Mouse (Mus musculus) embryo, embryonic 10 days (tissue): Measurements from ENCODE around the gene Krt15.
A peak's percentile ranks its signal among the peaks of the same experiment; 100 is the strongest.

Source experiments
- DNase-seq: peaks from one replicate; pipeline ENCODE4 v3.0.0-alpha.2; 2015; ENCODE audit warnings: low spot score

The Krt15 gene

DNA sequence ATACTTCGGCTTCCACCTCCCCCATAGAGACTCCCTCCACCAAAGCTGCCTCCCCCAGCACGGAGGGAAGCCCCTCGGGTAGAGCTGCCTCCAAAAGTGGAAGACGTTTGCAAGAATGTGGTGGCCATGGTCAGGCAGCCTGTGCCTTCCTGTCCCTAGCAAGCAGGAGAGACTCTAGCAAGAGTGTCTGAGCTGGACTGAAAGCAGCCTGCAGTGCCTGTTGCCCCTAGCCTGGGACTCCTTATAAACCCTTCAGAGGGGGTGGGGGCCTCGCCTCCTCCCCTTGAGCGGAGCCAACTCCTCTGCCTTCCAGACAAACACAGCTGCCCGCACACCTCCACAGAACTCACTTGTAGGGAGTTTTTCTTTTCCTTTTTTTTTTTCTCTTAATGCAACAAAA is at the start of gene Krt15:
Gene Krt15, minus strand, starts transcription at position 198 of the 400 bp plus-strand sequence.
- no peak for DNase-seq

DNA sequence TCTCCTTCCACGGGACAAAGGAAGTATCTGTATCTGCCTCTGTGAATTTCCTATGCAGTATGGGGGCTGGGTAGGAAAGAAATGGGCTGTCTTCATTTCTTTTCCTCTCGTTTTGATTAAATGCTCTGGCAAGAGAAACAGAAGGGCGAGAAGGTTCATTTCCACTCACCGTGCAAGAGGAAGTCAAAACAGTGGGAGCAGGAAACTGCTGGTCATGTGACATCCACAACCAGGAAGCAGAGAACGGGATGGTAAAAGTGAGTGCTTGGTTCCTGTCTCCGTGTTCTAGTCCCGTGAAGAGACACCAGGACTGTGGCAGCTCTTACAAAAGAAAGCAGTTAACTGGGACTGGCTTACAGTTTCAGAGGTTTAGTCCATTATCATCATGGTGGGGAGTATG is 46.0 kb upstream of the Krt15 start:
- no peak for DNase-seq

DNA sequence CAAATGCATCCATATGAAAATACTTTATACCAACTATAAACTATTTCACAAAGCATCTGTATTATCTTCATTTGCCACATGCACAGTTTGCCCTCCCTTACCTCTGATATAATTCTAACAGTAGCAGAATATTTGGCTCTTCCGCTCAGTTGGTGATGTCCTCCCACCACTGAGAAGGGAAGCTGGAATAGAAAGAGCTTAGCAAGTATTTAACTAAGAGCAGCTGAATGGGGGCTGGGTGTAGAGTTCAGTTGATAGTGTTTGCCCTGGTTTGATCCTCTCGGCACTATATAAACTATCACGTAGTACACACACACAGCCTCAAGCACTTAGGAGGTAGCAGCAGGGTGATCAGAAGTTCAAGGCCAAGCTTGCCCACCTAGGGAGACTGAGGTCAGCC is 43.5 kb upstream of the Krt15 start:
- no peak for DNase-seq

DNA sequence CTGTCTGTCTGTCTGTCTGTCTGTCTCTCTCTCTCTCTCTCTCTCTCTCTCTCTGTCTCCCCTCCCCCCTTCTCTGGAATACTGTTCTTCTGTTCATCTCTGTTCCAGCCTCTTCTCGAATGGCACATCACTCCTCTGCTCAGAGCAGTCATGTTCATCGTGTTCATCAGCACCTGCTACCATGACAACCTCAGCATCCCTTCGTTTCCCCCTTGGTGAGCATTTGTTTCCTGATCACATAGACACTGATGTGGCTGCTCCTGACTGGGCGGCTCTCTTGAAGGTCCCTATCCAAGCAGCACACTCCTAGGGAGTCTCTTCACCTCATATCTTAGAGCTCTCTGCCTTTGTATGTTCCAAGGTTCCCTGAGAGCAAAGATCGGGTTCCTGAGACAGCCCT is 42.6 kb upstream of the Krt15 start:
- DNase-seq, result no peak

DNA sequence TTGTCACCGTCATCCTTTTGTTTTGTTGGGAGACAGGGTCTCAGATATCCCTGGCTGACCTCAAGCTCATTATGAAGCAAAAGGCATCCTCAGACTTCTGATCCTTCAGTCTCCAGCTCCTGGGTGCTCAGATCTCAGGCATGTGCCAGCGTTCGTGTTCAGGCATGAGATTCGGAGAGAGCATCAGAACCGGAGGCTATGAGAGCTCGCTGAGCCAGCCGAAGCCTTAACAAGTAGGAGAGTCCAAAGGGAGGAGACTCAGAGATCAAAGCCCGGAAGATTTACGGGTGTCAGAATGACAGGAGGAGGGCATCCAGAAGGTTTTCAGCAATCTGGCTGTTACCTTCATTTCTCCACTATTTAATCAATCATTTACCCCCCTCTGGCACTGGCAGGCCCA is 41.1 kb upstream of the Krt15 start:
- DNase-seq, result peak; percentile 26

DNA sequence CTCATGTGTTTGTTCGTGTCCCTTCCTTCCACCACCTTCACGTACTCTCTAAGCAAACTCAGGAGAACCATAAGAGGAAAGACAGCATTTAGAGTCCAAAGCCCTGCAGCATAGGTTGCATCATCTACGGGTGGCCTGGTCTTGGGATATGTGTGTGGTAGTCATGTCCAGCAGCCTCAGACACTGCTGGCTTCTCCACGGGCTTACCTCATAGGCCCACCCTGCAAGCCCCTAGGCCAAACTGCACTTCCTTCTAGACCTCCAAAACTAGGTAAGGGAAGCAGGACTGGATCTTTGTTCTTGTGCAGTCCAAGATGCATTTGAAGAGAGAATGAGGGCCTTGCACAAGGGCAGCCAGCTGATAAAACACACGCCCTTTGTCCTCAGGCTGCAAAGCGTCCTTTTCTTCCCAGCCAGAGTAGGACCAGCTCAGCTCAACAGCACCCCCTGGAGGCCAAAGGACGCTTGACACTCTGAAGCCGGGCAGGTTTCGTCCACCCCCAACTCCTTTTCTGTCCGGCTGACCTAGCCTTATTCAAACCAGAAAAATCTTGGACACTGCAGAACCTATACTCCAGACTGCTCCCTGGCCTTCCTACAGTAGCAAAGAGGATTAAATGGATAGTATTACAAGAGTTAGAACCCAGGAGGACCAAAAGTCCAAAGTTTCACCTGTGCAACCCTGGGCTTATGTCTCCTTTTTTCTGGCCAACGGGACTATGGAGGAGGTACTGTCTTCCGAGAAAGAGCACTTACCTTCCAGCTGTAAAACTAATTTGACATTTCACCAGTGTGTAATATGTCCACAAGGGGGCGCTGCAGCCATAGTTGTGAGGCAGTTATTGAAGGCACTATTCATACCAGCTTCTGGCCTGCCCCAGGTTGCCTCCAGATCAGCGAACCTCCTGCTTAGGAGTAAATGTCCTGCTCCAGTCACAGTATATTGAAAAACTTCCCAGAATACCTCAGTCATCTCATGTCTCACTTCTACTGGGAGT is 33.3 kb upstream of the Krt15 start:
- DNase-seq, result peak; percentile 85

DNA sequence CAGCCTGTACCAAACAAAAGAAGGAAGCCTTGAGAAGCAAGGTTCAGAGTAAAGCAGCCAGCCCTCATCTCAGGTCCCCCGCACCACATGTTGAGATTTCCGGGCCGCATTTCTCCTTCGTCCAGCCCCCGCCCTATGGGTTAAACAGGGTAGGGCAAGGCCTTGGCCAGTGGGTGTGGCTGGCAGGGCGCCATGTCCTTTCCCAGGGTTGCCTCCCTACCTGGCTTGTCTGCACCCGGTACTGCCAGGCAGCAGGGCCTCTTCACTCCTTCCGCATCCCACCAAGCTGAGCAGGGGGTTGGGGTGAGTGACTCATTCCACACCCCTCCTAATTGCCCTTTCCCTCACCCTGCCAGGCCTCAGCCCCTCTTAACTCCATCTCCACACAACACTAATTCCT is 32.3 kb upstream of the Krt15 start:
- no peak for DNase-seq

DNA sequence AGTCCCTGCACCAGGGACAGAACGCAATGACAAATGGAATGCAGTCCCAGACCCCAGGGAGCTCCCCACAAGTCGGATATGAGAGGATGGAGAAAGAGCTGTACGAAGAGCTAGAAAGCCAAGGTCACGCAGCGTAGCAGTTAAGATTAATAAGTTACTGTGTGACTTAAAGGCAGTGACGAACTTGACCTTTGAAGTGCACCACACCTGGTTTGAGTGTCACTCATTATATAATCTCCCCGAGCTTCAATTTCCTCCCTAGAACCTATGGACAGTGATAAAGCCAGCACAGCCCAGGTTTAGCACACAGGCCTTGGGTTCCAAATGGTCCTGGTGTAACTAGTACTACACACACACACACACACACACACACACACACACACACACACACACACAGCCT is 28.7 kb upstream of the Krt15 start:
- DNase-seq, result no peak

DNA sequence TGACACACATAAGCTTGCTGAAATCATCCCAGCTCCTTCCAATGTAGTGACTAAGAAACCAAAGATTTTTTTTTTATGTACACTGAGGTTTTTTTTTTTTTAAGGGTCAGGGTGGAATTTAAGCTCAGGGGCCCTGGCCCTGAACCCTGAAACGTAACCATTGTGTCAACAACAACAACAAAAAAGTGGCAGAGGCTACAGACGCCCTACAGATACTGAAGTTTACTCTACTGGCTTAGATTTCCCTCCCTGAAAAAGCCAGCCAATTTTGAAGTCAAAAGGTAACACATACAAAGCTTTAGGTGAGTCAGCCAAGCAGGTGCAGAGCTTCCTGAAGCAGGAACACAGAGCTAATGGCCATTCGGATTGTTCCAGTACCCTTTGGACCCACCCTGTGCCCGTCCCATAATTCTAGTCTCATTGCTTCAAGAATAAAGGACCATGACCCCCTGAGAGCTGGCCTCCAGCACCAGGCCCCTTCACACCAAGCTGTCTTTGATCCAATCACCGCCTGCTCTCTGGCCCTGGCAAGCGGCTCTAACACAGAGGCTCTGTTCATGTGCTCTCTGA is 22.3 kb upstream of the Krt15 start:
- no peak for DNase-seq

DNA sequence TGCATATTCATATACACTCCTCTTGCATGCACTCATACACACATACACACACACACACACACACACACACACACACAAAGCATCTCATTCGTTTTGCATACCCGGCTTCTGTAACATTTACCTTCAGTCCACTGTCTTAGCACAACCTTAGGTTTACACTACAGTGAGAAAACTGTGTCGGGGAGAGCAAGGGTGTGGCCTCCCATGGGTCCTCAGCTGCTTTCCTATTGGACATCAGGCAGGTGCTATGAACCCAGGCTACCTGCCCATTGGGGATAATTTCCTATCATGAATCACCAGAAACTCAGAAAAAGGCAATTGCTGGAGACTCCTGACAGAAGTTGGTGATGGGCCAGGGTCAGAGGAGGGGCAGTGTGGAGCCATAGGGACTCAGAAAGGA is 21.6 kb upstream of the Krt15 start:
- no peak for DNase-seq

DNA sequence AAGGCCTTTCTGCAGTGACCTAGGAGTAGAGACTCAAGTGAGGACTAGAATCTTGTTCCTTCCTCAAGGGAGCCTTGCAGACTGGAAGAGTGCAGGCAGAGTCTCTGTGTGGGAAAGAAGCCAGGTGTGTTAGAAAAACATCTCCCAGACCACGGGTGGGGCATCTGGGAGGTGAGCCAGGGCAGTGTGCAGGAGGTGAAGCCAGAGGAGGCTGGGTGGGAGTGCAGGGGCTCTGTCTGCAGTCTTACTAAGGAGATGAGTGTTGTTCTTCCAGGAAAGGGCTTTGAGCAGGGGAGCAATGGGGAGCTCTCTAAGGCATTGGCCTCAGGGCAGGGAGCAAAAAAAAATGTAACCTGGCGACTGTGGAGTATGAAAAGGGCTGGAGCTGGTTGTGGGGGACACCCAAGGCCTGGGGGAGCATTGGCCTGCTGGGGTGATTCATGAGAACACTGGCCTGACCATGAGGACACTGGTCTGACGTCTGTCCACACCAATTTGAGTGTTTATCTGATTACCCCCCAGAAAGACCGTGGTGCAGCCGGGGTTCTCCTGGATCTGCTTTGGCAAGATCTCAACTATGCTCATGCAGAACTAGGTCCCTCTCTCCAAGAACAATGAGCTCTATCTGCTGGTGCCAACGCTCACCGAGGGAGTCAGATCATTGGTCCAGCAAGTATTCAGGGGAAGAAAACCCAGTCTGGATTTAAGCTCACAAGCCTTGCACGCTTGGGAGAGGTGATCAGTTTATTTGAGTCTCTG is 19.9 kb upstream of the Krt15 start:
- no peak for DNase-seq

DNA sequence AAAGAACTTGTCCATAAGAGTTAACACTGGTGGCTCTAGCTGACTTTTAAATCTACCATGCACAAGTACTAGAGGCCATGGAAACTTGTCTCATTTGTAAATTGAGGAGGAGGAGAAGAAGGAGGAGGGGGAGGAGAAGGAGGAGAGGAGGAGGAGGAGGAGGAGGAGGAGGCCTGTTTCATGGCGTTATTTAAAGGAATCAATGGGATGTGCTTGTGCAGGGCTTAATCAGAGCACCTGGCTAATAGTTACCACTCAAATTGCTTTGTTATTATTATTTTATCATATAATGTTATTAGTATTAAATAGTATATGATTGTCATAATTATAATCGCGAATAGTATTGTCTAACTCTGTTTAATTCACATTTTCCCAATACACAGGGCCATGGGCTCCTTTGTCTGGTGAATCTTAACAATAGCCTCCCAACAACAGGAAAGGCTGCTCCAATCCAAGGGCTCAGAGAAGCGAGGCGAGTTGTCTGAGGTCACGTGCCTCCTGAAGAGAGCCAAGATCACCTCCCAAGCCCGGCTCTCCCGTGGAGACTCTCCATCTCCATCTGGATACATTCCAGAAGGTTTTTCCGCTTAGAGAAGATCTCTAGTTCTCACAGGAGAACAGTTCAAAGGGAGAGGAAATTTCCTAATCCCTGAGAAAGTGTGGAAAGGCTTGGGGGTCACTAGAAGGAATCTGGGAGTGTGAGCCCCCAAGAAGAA is 13.0 kb upstream of the Krt15 start, which contains the start of gene Krt19:
Gene Krt19, minus strand, starts transcription at position 51 of the 716 bp plus-strand sequence.
- no peak for DNase-seq

DNA sequence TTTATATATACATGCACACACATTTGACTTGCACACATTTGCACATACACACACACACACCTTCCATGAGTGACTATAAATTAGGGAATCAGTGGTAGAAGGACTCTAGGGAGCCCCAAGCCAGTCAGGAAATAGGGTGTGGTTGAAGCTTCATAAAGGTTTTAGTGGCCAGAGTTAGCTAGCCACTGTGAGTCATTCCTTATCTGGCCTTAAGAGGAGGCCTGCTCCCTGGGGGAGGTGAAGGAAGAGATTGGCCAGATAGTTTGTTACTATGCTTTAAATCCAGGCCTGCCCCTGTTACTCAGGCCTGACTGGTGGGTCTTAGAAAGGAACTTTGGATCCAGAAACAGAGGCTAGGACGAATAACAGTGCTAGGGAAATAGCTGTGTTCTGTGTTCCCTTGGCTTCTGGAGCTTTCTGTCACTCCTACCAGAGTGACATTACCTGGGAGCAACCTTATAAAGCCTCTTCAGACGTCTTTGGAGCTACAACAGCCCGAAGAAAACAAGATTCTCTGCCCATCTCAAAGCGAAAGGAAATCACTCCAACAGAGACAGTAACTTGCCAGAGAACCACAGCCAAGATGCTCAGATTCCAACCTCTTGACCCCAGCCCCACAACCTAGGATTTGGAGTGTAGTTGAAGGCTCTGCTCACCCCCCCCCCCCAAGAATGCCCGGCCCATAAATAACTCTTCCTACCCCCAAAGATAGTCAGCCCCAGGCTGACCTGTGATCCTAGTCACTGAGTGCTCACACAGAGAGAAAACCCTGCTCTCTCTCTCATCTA is 12.0 kb upstream of the Krt15 start:
- no peak for DNase-seq

DNA sequence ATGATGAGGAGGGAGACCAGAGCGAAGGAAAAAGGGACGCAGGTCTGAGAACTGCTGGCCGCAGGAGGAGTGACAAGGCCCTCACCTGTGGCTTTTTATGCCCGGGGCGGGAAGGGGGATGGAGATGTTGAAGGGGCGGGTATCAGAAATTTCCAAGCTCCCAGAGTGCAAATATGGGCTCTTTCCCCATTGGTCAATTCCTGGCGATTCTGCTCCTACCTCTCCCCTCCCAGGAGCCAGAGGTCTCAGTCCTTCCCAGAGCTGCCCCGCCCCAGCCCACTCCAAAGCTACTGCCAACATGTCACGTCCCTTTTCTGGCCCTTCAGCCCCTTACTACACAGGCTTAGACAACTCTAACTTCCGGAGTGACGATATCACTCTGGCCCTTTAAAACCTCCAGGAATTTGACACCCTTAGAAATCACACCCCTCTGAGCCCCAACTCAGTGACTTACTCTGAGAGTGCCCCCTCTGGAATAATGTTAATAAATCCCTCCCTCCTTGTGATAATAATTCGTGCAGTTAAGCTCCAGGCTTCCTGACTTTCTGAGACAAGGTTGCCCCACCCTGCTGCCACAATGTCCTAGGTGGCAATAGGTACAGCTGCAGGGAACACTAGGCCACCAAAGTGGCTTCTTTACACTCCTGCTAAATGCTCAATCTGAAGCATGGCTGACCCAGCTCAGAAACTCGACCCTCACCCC is 10.3 kb upstream of the Krt15 start:
- DNase-seq, result peak; percentile 42

DNA sequence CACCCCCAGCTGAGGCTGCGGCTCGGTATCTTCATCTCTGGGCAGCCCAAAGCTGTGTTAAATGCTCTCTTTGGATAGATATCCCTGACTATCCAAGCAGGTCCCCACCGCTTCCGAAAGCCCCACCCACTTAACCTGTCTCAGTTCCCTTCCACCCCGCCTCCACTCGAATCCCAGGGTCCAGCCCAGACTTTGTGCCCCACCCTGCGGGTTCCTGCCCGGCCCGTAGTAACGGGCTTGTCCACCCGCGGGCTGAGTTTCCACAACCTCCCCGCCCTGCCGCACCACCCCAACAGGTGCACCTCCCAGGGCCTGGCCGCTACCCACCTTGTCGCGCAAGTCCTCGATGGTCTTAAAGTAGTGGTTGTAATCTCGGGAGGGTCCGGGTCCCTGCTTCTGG is 9.4 kb upstream of the Krt15 start:
- DNase-seq, result no peak

DNA sequence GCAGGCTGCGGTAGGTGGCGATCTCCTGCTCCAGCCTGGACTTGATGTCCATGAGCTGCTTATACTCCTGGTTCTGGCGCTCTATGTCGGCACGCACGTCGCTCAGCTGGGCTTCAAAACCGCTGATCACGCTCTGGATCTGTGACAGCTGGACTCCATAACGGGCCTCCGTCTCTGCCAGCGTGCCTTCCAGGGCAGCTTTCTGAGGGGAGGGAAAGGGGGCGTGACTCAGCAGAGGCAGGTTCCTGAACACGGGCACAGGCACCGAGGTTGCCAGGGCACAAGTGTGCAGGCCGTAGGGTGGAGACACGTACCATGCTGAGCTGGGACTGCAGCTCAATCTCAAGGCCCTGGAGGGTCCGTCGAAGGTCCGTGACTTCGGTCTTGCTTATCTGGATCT is 5.2 kb upstream of the Krt15 start:
- DNase-seq, result no peak

DNA sequence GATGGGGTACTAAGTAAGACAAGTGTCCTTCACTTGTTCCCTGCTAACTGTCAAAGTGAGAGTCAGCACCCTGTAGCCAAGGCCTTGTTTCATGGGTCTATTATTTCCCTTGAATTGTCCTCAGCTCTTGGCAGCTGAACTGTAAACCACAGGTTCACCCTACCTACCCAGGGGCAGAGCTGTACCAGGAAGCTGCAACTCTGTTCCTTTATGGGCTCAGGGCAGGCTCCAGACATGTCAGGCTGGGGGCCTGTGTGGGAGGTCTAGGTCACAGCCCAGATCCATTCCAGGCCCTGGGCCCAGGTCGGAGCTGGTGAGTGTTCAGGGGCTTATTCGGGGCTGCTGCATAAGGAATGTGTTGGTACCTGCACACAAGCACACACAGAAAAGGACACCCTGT is 3.7 kb upstream of the Krt15 start:
- no peak for DNase-seq

DNA sequence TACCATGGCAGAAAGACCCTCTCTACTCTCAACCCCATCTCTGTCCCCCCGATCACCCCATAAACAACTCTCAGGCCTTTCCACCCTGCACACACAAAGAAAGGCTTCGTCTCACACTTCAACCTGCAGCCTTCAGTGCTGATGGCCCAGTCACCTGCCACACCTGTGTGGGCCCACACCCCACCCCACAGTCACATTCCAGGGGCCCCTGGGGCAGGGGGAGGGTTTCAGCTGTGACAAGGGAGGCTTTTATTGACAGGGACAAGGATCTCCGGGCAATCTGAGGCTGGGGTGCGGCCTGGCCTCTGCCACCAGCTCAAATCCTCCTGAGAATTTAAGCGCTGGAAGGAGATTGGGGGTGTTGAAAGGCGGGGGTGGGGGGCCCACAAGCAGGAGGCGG is 3.1 kb upstream of the Krt15 start:
- no peak for DNase-seq

DNA sequence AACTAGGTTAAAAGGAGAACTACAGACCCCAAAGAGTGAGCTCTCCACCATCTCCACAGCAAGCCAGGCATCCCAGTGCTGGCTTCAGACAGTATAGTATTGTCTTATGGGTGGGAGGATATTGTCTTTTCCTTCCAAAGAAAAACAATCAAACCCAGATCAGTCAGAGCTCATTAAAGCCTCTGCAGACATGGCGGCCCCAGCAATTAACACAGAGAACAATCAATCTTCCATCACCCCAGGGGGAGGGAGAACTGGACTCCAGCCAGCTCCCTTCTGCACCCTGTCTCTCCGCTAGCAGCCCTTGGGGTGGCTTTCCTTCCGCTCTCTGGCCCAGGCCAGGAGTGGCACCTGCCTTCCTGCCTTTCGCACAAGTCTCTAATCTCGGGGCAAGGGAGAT is 2.0 kb upstream of the Krt15 start:
- no peak for DNase-seq

DNA sequence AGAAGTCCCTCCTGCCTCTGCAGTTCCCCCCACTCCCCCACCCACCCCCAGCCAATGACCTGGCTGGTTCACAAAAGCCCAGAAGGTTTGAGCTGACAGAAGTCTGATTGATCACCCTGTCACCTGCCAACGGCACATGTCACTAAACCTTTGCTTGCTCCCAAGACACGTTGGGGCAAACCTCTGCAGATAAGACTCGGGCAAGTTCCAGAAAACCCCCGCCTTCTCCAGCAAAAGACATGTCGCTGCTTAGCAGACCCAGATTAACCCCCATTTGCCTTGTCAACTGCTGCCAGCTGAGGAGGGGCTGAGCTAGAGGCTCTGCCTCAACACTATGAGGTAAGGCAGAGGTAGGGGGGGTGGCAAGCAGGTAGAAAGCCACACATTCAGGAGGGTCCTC is 831 bp upstream of the Krt15 start:
- no peak for DNase-seq

DNA sequence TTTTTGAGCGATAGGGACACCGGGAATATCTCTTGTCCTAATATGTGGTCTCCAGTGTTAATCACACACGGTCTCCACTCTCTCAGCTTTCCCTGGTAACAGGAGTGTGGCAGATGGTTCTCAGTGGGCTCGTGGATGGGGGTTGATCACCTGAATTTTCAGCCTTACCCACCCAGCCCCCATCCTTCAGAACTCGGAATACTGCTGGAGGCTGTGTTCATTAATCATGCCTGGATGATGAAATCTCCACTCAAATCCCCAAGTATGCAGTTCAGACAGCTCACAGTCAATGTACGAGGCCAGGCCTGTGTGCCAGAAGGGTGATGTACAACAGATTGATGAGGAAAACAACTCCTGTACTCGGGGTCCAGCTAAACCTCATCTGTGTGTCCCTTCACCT is 10.8 kb downstream of the Krt15 start:
- DNase-seq, result no peak
